Mouse (Mus musculus) thymus, postnatal 36 days (tissue): ENCODE measurements at regions not wholly inside any gene's neighbourhood (a gene's known extent, or its start where the extent isn't known, plus 50 kb on each side); places are given as distances from the start of the nearest gene placed in this dataset.

Source experiments
- DNase-seq, 2 experiments: peaks; one replicate each; pipeline ENCODE4 v3.0.0; 2022; ENCODE audit warnings: mixed read lengths in 2 of 2

GRCm38 (mm10) chr14:72081473-72081872, 410.2 kb downstream of the Gm9195 start:
- no peak for DNase-seq

GRCm38 (mm10) chr14:72064111-72064812, 427.4 kb downstream of the Gm9195 start:
- no peak for DNase-seq

GRCm38 (mm10) chr14:72042881-72043236, 448.8 kb downstream of the Gm9195 start:
- DNase-seq: no peak

- DNase-seq: no peak
These were observed 449.3 kb downstream of the Gm9195 start for GRCm38 (mm10) chr14:72042112-72042880.

- DNase-seq: no peak
These were observed 461.2 kb downstream of the Gm9195 start for GRCm38 (mm10) chr14:72030396-72030795.

- no peak for DNase-seq
These were observed 464.1 kb downstream of the Gm9195 start for GRCm38 (mm10) chr14:72027362-72028020.

- no peak for DNase-seq
These were observed 487.3 kb downstream of the Gm9195 start for GRCm38 (mm10) chr14:72004371-72004770.

GRCm38 (mm10) chr14:72002205-72003138, 489.2 kb downstream of the Gm9195 start:
- no peak for DNase-seq

GRCm38 (mm10) chr14:71973016-71973415, 518.6 kb downstream of the Gm9195 start:
- DNase-seq: no peak

- DNase-seq: no peak
These were observed 519.1 kb downstream of the Gm9195 start for GRCm38 (mm10) chr14:71972521-71972920.

- no peak for DNase-seq
These were observed 524.0 kb downstream of the Gm9195 start for GRCm38 (mm10) chr14:71967646-71968045.

- no peak for DNase-seq
These were observed 528.1 kb downstream of the Gm9195 start for GRCm38 (mm10) chr14:71963389-71964169.

- no peak for DNase-seq
These were observed 542.9 kb downstream of the Gm9195 start for GRCm38 (mm10) chr14:71948701-71949100.

GRCm38 (mm10) chr14:71937157-71937485, 554.5 kb downstream of the Gm9195 start:
- no peak for DNase-seq

GRCm38 (mm10) chr14:71936373-71937156, 555.1 kb downstream of the Gm9195 start:
- DNase-seq: no peak

- no peak for DNase-seq
These were observed 575.7 kb downstream of the Gm9195 start for GRCm38 (mm10) chr14:71915964-71916363.

GRCm38 (mm10) chr14:71910936-71911335, 580.7 kb downstream of the Gm9195 start:
- no peak for DNase-seq

GRCm38 (mm10) chr14:71895468-71895867, 596.2 kb downstream of the Gm9195 start:
- DNase-seq: no peak

- DNase-seq: no peak
These were observed 596.8 kb downstream of the Gm9195 start for GRCm38 (mm10) chr14:71894811-71895210.

- DNase-seq: no peak
These were observed 598.3 kb downstream of the Gm9195 start for GRCm38 (mm10) chr14:71893361-71893760.

- DNase-seq: no peak
These were observed 600.0 kb downstream of the Gm9195 start for GRCm38 (mm10) chr14:71891667-71892066.
